16 mouse cellular contexts compared by ENCODE assay signal in the genomic region with DNA sequence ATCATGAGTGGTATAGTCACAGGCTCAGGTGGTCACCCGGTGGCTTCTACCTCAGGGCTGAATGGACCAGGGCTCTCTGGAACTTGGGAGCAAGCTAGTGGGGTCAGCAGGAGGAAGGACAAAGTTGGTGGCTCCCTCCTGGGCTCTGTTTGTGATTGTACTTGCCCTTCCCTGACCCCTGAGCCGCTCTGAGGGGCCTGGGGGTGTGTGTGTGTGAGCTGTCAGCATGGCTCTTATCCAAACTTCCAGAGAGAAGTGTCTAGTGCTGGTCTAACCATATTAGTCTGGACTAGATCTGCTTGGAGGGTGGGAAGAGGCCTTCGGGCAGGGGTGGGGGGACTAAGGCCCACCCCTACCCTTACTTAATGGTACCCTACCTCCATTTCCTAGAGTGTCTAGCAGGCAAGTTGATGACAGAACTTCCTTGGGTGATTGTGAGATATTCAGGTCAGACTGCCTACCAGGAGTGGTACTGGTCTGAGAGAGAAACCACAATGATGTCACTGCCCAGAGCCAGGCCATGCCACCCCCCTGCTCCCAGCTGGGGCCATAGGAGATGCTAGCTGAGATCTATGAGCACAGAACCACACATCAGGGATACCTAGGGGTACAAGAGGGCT. TPM values are rescaled to one million over a fixed set of nuclear protein-coding genes. Genes with fewer than 3 reads are reported as not detected.
"Had no signal": no experiment of that assay in that cellular context is flagged by ENCODE, and none has a peak within 500 bp of the region (broad histone marks: within the 10 kb centered on the region; RNA-seq: fewer than 3 reads in every experiment).

No protein-coding gene starts in this region.

- DNase-seq: kidney, postnatal 14 days; left cerebral cortex, postnatal 4 days; lung, embryonic 14.5 days; lung, postnatal 10 days; lung, postnatal 4 days; thymus, adult 18-20 months; thymus, postnatal 25 days had no signal

- ATAC-seq: midbrain, embryonic 15.5 days had no signal

- H3K27me3 ChIP-seq: limb, embryonic 13.5 days; liver, embryonic 15.5 days; midbrain, embryonic 15.5 days; neural tube, embryonic 12.5 days had no signal

- H3K4me2 ChIP-seq: limb, embryonic 13.5 days; liver, embryonic 15.5 days; lung, embryonic 14.5 days; midbrain, embryonic 11.5 days; midbrain, embryonic 15.5 days; neural tube, embryonic 12.5 days had no signal

- H3K27ac ChIP-seq: limb, embryonic 13.5 days; liver, embryonic 15.5 days; midbrain, embryonic 15.5 days; neural tube, embryonic 12.5 days had no signal

- H3K4me1 ChIP-seq: limb, embryonic 13.5 days; liver, embryonic 15.5 days; midbrain, embryonic 15.5 days; neural tube, embryonic 12.5 days had no signal

- H3K9me3 ChIP-seq: limb, embryonic 13.5 days; liver, embryonic 15.5 days; midbrain, embryonic 15.5 days; neural tube, embryonic 12.5 days had no signal

- H3K9ac ChIP-seq: limb, embryonic 13.5 days; liver, embryonic 15.5 days; lung, embryonic 14.5 days; midbrain, embryonic 15.5 days; neural tube, embryonic 12.5 days had no signal

- H3K4me3 ChIP-seq: limb, embryonic 13.5 days; liver, embryonic 15.5 days; midbrain, embryonic 15.5 days; neural tube, embryonic 12.5 days had no signal

RNA-seq across cellular contexts. Expression of a gene that starts 44.1 kb away (rescaled TPM):
- total RNA-seq: liver, adult 2 months; megakaryocyte, adult 5-6 weeks; monocyte, adult 5-6 weeks; neutrophil, adult 5-6 weeks had no signal
- polyA plus RNA-seq: liver, adult 2 months; lung, embryonic 14.5 days had no signal
